8 mouse cellular contexts compared by ENCODE assay signal in genomic region chr11:120216540-120217324, GRCm38 (mm10). TPM values are rescaled to one million over a fixed set of nuclear protein-coding genes. Genes with fewer than 3 reads are reported as not detected.
DNase-seq lines count a peak whose midpoint lies in the region; ATAC-seq and TF ChIP-seq lines count a peak whose summit lies in the region.

No protein-coding gene starts in this region.

- peak overlapping the region; percentile 92 for H3K27ac ChIP-seq in heart, embryonic 11.5 days (ENCODE audit: low read depth, low read length)
- peak overlapping the region; percentile 83 for H3K27ac ChIP-seq in heart, embryonic 16.5 days (ENCODE audit: low read length)
- H3K27ac ChIP-seq in limb, embryonic 11.5 days (replicated peaks; ENCODE audit: low read depth, low read length): peak overlapping the region; percentile 79
- peak overlapping the region; percentile 70 for H3K27ac ChIP-seq in midbrain, postnatal 0 days (ENCODE audit: low read depth, low read length)

- no peak for TF ChIP-seq CTCF in midbrain, postnatal 0 days (IDR thresholded peaks at IDR 0.05)

- H3K4me1 ChIP-seq in heart, embryonic 11.5 days (ENCODE audit: control insufficient read depth, insufficient read depth, low read length): peaks cover 60% of the 10 kb centered on the region
- peaks cover 48% of the 10 kb centered on the region for H3K4me1 ChIP-seq in heart, embryonic 16.5 days (ENCODE audit: control insufficient read depth, insufficient read depth, low read length)
- H3K4me1 ChIP-seq in limb, embryonic 11.5 days (ENCODE audit: control insufficient read depth, insufficient read depth, low read length): peaks cover 35% of the 10 kb centered on the region
- peaks cover 11% of the 10 kb centered on the region; the same call in 1 of the 2 replicates for H3K4me1 ChIP-seq in midbrain, postnatal 0 days (ENCODE audit: insufficient read depth, low read length)

- peaks cover 4% of the 10 kb centered on the region; the same call in 1 of the 2 replicates for H3K9me3 ChIP-seq in heart, embryonic 11.5 days (replicated peaks; ENCODE audit: control insufficient read depth, low read length)
- H3K9me3 ChIP-seq in heart, embryonic 16.5 days (replicated peaks; ENCODE audit: control insufficient read depth, low read length): peaks cover 5% of the 10 kb centered on the region; the same call in 1 of the 2 replicates
- no peaks in the 10 kb centered on the region; the same call in 1 of the 2 replicates for H3K9me3 ChIP-seq in limb, embryonic 11.5 days (ENCODE audit: control insufficient read depth, low read length)
- H3K9me3 ChIP-seq in midbrain, postnatal 0 days (ENCODE audit: low read length): no peaks in the 10 kb centered on the region

- no peak for DNase-seq in heart, postnatal 25 days (ENCODE audit: low spot score)
- DNase-seq in limb, embryonic 11.5 days (ENCODE audit: low spot score): peak; percentile 85
- DNase-seq in midbrain, postnatal 0 days (ENCODE audit: low spot score): peak; percentile 86
- DNase-seq in gastrocnemius, postnatal 14 days: no peak
- DNase-seq in layer of hippocampus, postnatal 14 days (ENCODE audit: low spot score in 2 of 2): no peak
- DNase-seq in right cerebral cortex, postnatal 25 days: no peak

- peak; percentile 65 for ATAC-seq in heart, embryonic 11.5 days (replicated peaks; ENCODE audit: insufficient number of reproducible peaks, low FRiP score, low TSS enrichment)
- peak; percentile 62 for ATAC-seq in heart, embryonic 16.5 days (replicated peaks; ENCODE audit: extremely low read depth, insufficient read depth, low FRiP score)
- ATAC-seq in limb, embryonic 11.5 days (ENCODE audit: insufficient number of reproducible peaks, low FRiP score, low TSS enrichment, low read depth): peak; percentile 50
- peak; percentile 79 for ATAC-seq in midbrain, postnatal 0 days (ENCODE audit: low FRiP score)

- intact Hi-C loops in heart, postnatal 25 days (cut with DNase I): no loop called here
- intact Hi-C loops in gastrocnemius, postnatal 14 days (cut with DNase I; ENCODE audit: low total_unique reads): no loop called here

- WGBS in heart, embryonic 11.5 days (ENCODE audit: insufficient replicate concordance): 11% methylated on average over 11 of the region's 11 CpGs
- WGBS in heart, embryonic 16.5 days: 19% methylated on average over 11 of the region's 11 CpGs
- WGBS in limb, embryonic 11.5 days: 8% methylated on average over 11 of the region's 11 CpGs
- 13% methylated on average over 11 of the region's 11 CpGs for WGBS in midbrain, postnatal 0 days

- no peak overlapping the region for H3K4me3 ChIP-seq in heart, embryonic 11.5 days (ENCODE audit: low read depth, low read length)
- no peak overlapping the region for H3K4me3 ChIP-seq in heart, embryonic 16.5 days (ENCODE audit: low read length)
- H3K4me3 ChIP-seq in limb, embryonic 11.5 days (ENCODE audit: low read depth, low read length): no peak overlapping the region
- no peak overlapping the region for H3K4me3 ChIP-seq in midbrain, postnatal 0 days (ENCODE audit: low read depth, low read length)

- H3K27me3 ChIP-seq in heart, embryonic 11.5 days (ENCODE audit: control insufficient read depth, insufficient read depth, low read length): no peaks in the 10 kb centered on the region
- H3K27me3 ChIP-seq in heart, embryonic 16.5 days (ENCODE audit: control insufficient read depth, insufficient read depth, low read length): no peaks in the 10 kb centered on the region
- H3K27me3 ChIP-seq in limb, embryonic 11.5 days (ENCODE audit: control insufficient read depth, insufficient read depth, low read length): no peaks in the 10 kb centered on the region
- H3K27me3 ChIP-seq in midbrain, postnatal 0 days (ENCODE audit: insufficient read depth, low read length): no peaks in the 10 kb centered on the region

- no peaks in the 10 kb centered on the region for H3K36me3 ChIP-seq in heart, embryonic 11.5 days (ENCODE audit: control insufficient read depth, insufficient read depth, low read length)
- 0 out of 2 replicates have a peak, but pooled peaks cover 3% of the 10 kb centered on the region for H3K36me3 ChIP-seq in heart, embryonic 16.5 days (ENCODE audit: control insufficient read depth, insufficient read depth)
- no peaks in the 10 kb centered on the region for H3K36me3 ChIP-seq in limb, embryonic 11.5 days (ENCODE audit: control insufficient read depth, insufficient read depth, low read length)
- no peaks in the 10 kb centered on the region for H3K36me3 ChIP-seq in midbrain, postnatal 0 days (ENCODE audit: insufficient read depth, low read length)

- H3K4me2 ChIP-seq in heart, embryonic 11.5 days: peak overlapping the region; percentile 25
- H3K4me2 ChIP-seq in heart, embryonic 16.5 days (ENCODE audit: low read depth, low read length): peak overlapping the region; percentile 13; the same call in 1 of the 2 replicates
- H3K4me2 ChIP-seq in limb, embryonic 11.5 days (ENCODE audit: low read depth, severe bottlenecking): no peak overlapping the region
- H3K4me2 ChIP-seq in midbrain, postnatal 0 days (ENCODE audit: low read depth, low read length, poor library complexity, severe bottlenecking): no peak overlapping the region

- peak overlapping the region; percentile 52; the same call in 1 of the 2 replicates for H3K9ac ChIP-seq in heart, embryonic 11.5 days (ENCODE audit: low read depth, low read length)
- H3K9ac ChIP-seq in heart, embryonic 16.5 days (ENCODE audit: low read length): peak overlapping the region; percentile 66
- H3K9ac ChIP-seq in limb, embryonic 11.5 days (ENCODE audit: low read length): peak overlapping the region; percentile 24
- H3K9ac ChIP-seq in midbrain, postnatal 0 days (replicated peaks; ENCODE audit: low read length, poor library complexity, severe bottlenecking): 0 out of 2 replicates have a peak overlapping the region, but pooled peaks have one; percentile 29

RNA-seq across cellular contexts. Expression of gene Bahcc1, which starts 16.0 kb away (rescaled TPM):
- polyA plus RNA-seq in heart, embryonic 11.5 days (2014; fragmentation: Nextera tagmentation; extraction: Ambion mirVana): 7.0 and 9.1 TPM in 2 replicates
- total RNA-seq in heart, postnatal 25 days (2021): 1 to 10 TPM; 7.8 to 8.3 TPM
- 4.6 and 4.7 TPM in 2 replicates for polyA plus RNA-seq in heart, embryonic 16.5 days (2015; fragmentation: Nextera tagmentation; extraction: Ambion mirVana)
- 24.9 and 27.6 TPM in 2 replicates for polyA plus RNA-seq in limb, embryonic 11.5 days (2014; fragmentation: Nextera tagmentation; extraction: Ambion mirVana)
- total RNA-seq in midbrain, postnatal 0 days (2014; rRNA removed): 39.9 and 49.8 TPM in 2 replicates
- polyA plus RNA-seq in midbrain, postnatal 0 days (2015; fragmentation: Nextera tagmentation; extraction: Ambion mirVana): 5.9 and 9.5 TPM in 2 replicates
- 1 to 10 TPM; 3.4 to 8.1 TPM for total RNA-seq in gastrocnemius, postnatal 14 days (2021)
- 10 to 100 TPM; 20.3 to 20.7 TPM for total RNA-seq in layer of hippocampus, postnatal 14 days (2021)

Comparison
In these comparisons a context has a peak if more than half of its experiments do, and no peak if none do; other contexts are left out.
1. H3K4me2 ChIP-seq: peak in heart, embryonic 11.5 days (single experiment) and heart, embryonic 16.5 days (single experiment); none in limb, embryonic 11.5 days (single experiment) and midbrain, postnatal 0 days (single experiment).
2. DNase-seq: peak in limb, embryonic 11.5 days (single experiment) and midbrain, postnatal 0 days (single experiment); none in heart, postnatal 25 days (single experiment), gastrocnemius, postnatal 14 days (single experiment), layer of hippocampus, postnatal 14 days (0 of 2) and right cerebral cortex, postnatal 25 days (single experiment).
3. Peak in every context shown above with its lines, with median percentiles within 50 percentile points of each other: ATAC-seq, H3K27ac ChIP-seq and H3K9ac ChIP-seq.